In genomic region chr1:135147702-135148058, GRCm38 (mm10) we compare ENCODE assay signal across 8 mouse cellular contexts. TPM values are rescaled to one million over a fixed set of nuclear protein-coding genes. Genes with fewer than 3 reads are reported as not detected.
A peak's percentile ranks its signal among the peaks of the same experiment; 100 is the strongest.
DNase-seq lines count a peak whose midpoint lies in the region; ATAC-seq lines count a peak whose summit lies in the region.

No protein-coding gene starts in this region.

- peak overlapping the region; percentile 80 for H3K9ac ChIP-seq in kidney, embryonic 14.5 days (ENCODE audit: low read depth, low read length)
- peak overlapping the region; percentile 99 for H3K9ac ChIP-seq in hindbrain, embryonic 16.5 days (ENCODE audit: low read depth, low read length)
- H3K9ac ChIP-seq in midbrain, embryonic 14.5 days (replicated peaks; ENCODE audit: low read length) = peak overlapping the region; percentile 99

- no peaks in the 10 kb centered on the region for H3K36me3 ChIP-seq in kidney, embryonic 14.5 days (ENCODE audit: control insufficient read depth, insufficient read depth, low read length)
- 0 out of 2 replicates have a peak, but pooled peaks cover 2% of the 10 kb centered on the region for H3K36me3 ChIP-seq in hindbrain, embryonic 16.5 days (ENCODE audit: control insufficient read depth, insufficient read depth, low read length)
- peaks cover 10% of the 10 kb centered on the region for H3K36me3 ChIP-seq in midbrain, embryonic 14.5 days (ENCODE audit: control insufficient read depth, insufficient read depth, low read length)

- no peak; the same call in 1 of the 2 replicates for ATAC-seq in kidney, embryonic 14.5 days (ENCODE audit: low FRiP score, low TSS enrichment)
- ATAC-seq in common myeloid progenitor, adult 5-6 weeks (replicated peaks; ENCODE audit: low read depth, poor library complexity, severe bottlenecking) = peak; percentile 74
- ATAC-seq in hindbrain, embryonic 16.5 days = no peak
- ATAC-seq in midbrain, embryonic 14.5 days (ENCODE audit: low FRiP score, low TSS enrichment) = peak; percentile 12; the same call in 1 of the 2 replicates

- no peaks in the 10 kb centered on the region for H3K9me3 ChIP-seq in kidney, embryonic 14.5 days (ENCODE audit: control insufficient read depth, low read length)
- H3K9me3 ChIP-seq in hindbrain, embryonic 16.5 days (ENCODE audit: control insufficient read depth, low read length) = no peaks in the 10 kb centered on the region
- H3K9me3 ChIP-seq in midbrain, embryonic 14.5 days (ENCODE audit: control insufficient read depth, low read length) = no peaks in the 10 kb centered on the region

- H3K4me2 ChIP-seq in kidney, embryonic 14.5 days (replicated peaks; ENCODE audit: low read depth, low read length) = peak overlapping the region; percentile 84
- H3K4me2 ChIP-seq in hindbrain, embryonic 16.5 days (ENCODE audit: low read length) = peak overlapping the region; percentile 84
- peak overlapping the region; percentile 91 for H3K4me2 ChIP-seq in midbrain, embryonic 14.5 days (ENCODE audit: low read length)

- 2% methylated on average over 7 of the region's 7 CpGs for WGBS in kidney, embryonic 14.5 days
- WGBS in hindbrain, embryonic 16.5 days = under 1% methylated on average over 7 of the region's 7 CpGs
- WGBS in midbrain, embryonic 14.5 days = 2% methylated on average over 7 of the region's 7 CpGs

- no peaks in the 10 kb centered on the region; the same call in 1 of the 2 replicates for H3K27me3 ChIP-seq in kidney, embryonic 14.5 days (ENCODE audit: control insufficient read depth, insufficient read depth, low read length)
- H3K27me3 ChIP-seq in hindbrain, embryonic 16.5 days (replicated peaks; ENCODE audit: control insufficient read depth, insufficient read depth, low read length) = no peaks in the 10 kb centered on the region
- no peaks in the 10 kb centered on the region for H3K27me3 ChIP-seq in midbrain, embryonic 14.5 days (ENCODE audit: control insufficient read depth, insufficient read depth, low read length)

- no peak overlapping the region for H3K27ac ChIP-seq in kidney, embryonic 14.5 days (ENCODE audit: low read depth, low read length)
- peak overlapping the region; percentile 98 for H3K27ac ChIP-seq in hindbrain, embryonic 16.5 days (ENCODE audit: low read depth, low read length)
- peak overlapping the region; percentile 96 for H3K27ac ChIP-seq in midbrain, embryonic 14.5 days (replicated peaks; ENCODE audit: low read depth, low read length)

- DNase-seq in kidney, postnatal 14 days = no peak
- peak; percentile 60 for DNase-seq in midbrain, embryonic 14.5 days
- DNase-seq in spleen, adult 18-20 months = no peak
- DNase-seq in left cerebral cortex, adult 18-20 months (ENCODE audit: low spot score in 2 of 2) = no peak
- no peak for DNase-seq in embryo, embryonic 10 days (ENCODE audit: low spot score)

- peak overlapping the region; percentile 96 for H3K4me3 ChIP-seq in kidney, embryonic 14.5 days (ENCODE audit: low read length)
- H3K4me3 ChIP-seq in hindbrain, embryonic 16.5 days (ENCODE audit: low read length) = peak overlapping the region; percentile 98
- peak overlapping the region; percentile 99 for H3K4me3 ChIP-seq in midbrain, embryonic 14.5 days (replicated peaks; ENCODE audit: low read depth, low read length)

- H3K4me1 ChIP-seq in kidney, embryonic 14.5 days (ENCODE audit: control insufficient read depth, insufficient read depth, low read length) = 0 out of 2 replicates have a peak, but pooled peaks cover 9% of the 10 kb centered on the region
- H3K4me1 ChIP-seq in hindbrain, embryonic 16.5 days (ENCODE audit: control insufficient read depth, insufficient read depth, low read depth, low read length) = peaks cover 33% of the 10 kb centered on the region
- peaks cover 23% of the 10 kb centered on the region for H3K4me1 ChIP-seq in midbrain, embryonic 14.5 days (ENCODE audit: control insufficient read depth, insufficient read depth, low read length)

RNA-seq across cellular contexts. Expression of gene Arl8a, which starts 1.1 kb away (rescaled TPM):
- polyA plus RNA-seq in kidney, embryonic 14.5 days (2014; fragmentation: Nextera tagmentation; extraction: Ambion mirVana) = 32.0 and 44.5 TPM in 2 replicates
- 16.2 and 16.4 TPM in 2 replicates for total RNA-seq in common myeloid progenitor, adult 5-6 weeks (2017)
- polyA plus RNA-seq in hindbrain, embryonic 16.5 days (2015; fragmentation: Nextera tagmentation; extraction: Ambion mirVana) = 329 and 392 TPM in 2 replicates
- polyA plus RNA-seq in midbrain, embryonic 14.5 days (2014; fragmentation: Nextera tagmentation; extraction: Ambion mirVana) = 322 and 380 TPM in 2 replicates
- total RNA-seq in left cerebral cortex, adult 18-20 months (2021) = 100 to 1,000 TPM; 264 to 266 TPM

RNA-seq across cellular contexts. Expression of gene Ptpn7, which starts 15.2 kb away (rescaled TPM):
- polyA plus RNA-seq in kidney, embryonic 14.5 days (2014; fragmentation: Nextera tagmentation; extraction: Ambion mirVana) = 0.66 and 0.83 TPM in 2 replicates
- total RNA-seq in common myeloid progenitor, adult 5-6 weeks (2017) = 92.4 and 105 TPM in 2 replicates
- polyA plus RNA-seq in hindbrain, embryonic 16.5 days (2015; fragmentation: Nextera tagmentation; extraction: Ambion mirVana) = 0.24 and 0.30 TPM in 2 replicates
- polyA plus RNA-seq in midbrain, embryonic 14.5 days (2014; fragmentation: Nextera tagmentation; extraction: Ambion mirVana) = 0.27 and 0.62 TPM in 2 replicates
- under 1 TPM; 0.45 to 0.91 TPM for total RNA-seq in left cerebral cortex, adult 18-20 months (2021)

RNA-seq across cellular contexts. Expression of gene Gpr37l1, which starts 19.8 kb away (rescaled TPM):
- not detected in 2 replicates for polyA plus RNA-seq in kidney, embryonic 14.5 days (2014; fragmentation: Nextera tagmentation; extraction: Ambion mirVana)
- total RNA-seq in common myeloid progenitor, adult 5-6 weeks (2017) = not detected in 2 replicates
- polyA plus RNA-seq in hindbrain, embryonic 16.5 days (2015; fragmentation: Nextera tagmentation; extraction: Ambion mirVana) = 2.7 and 6.1 TPM in 2 replicates
- 0.30 and 0.34 TPM in 2 replicates for polyA plus RNA-seq in midbrain, embryonic 14.5 days (2014; fragmentation: Nextera tagmentation; extraction: Ambion mirVana)
- total RNA-seq in left cerebral cortex, adult 18-20 months (2021) = 100 to 1,000 TPM; 160 to 178 TPM

RNA-seq across cellular contexts. Expression of gene Lgr6, which starts 42.6 kb away (rescaled TPM):
- polyA plus RNA-seq in kidney, embryonic 14.5 days (2014; fragmentation: Nextera tagmentation; extraction: Ambion mirVana) = 0.66 and 0.81 TPM in 2 replicates
- total RNA-seq in common myeloid progenitor, adult 5-6 weeks (2017) = 0.05 TPM in 1 of 2 replicates, not detected in the other
- 1.4 and 1.7 TPM in 2 replicates for polyA plus RNA-seq in hindbrain, embryonic 16.5 days (2015; fragmentation: Nextera tagmentation; extraction: Ambion mirVana)
- polyA plus RNA-seq in midbrain, embryonic 14.5 days (2014; fragmentation: Nextera tagmentation; extraction: Ambion mirVana) = 0.87 and 0.98 TPM in 2 replicates
- 1 to 10 TPM; 1.5 to 2.7 TPM for total RNA-seq in left cerebral cortex, adult 18-20 months (2021)

Comparison
In these comparisons a context has a peak if more than half of its experiments do, and no peak if none do; other contexts are left out.
1. ATAC-seq: peak in common myeloid progenitor, adult 5-6 weeks (single experiment) and midbrain, embryonic 14.5 days (single experiment); none in kidney, embryonic 14.5 days (single experiment) and hindbrain, embryonic 16.5 days (single experiment).
2. Peak in every context shown above with its lines, with median percentiles within 50 percentile points of each other: H3K4me2 ChIP-seq, H3K4me3 ChIP-seq and H3K9ac ChIP-seq.